Mouse (Mus musculus): Measurements from ENCODE around the gene Alox12b. TPM values are rescaled to one million over a fixed set of nuclear protein-coding genes. Genes with fewer than 3 reads are reported as not detected.
A peak's percentile ranks its signal among the peaks of the same experiment; 100 is the strongest.

Alox12b gene
- total RNA-seq, 1 experiment from 2014 or later: not detected

DNA sequence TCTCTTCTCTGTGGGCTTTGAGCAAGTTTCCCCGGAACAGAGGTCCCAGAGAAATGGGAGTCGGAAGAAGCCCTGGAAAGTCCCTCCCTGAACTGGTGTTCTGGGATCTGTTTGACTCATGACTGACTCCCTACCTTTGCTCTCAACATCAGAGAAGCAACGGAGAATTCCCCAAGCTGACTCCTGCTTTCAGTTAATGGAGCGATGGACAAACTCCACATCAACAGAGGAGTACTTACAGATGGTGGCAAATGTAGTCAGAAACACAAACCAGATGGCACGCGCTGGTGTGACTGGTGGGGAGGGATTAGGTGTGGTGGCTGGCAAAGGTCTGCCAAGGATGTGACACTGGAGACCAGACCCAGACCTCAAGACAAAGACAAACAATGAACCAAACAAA lies 5.8 kb upstream of the Alox12b start:
- ATAC-seq (replicated peaks; ENCODE audit: insufficient number of reproducible peaks, low FRiP score, low TSS enrichment, poor library complexity, severe bottlenecking): no peak

DNA sequence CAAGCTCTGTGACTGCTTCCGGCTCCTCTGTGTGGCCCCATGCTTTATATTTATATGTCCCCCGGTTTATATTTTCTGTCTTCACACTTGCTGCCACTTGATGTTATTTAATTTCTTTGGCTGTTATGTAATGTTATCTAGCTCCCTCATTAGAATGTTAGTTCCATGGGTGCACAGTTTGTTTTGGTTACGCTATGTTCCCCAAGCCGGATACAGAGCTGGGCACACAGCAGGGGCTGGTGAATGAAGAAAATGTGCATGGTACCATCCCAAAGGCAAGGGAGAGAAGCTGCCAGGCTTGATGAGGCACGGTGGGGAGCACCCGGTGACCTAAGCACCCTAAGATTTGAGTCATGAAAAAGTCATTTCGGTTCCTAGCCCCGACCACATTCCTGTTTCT lies 3.0 kb upstream of the Alox12b start:
- no peak for ATAC-seq (replicated peaks; ENCODE audit: insufficient number of reproducible peaks, low FRiP score, low TSS enrichment, poor library complexity, severe bottlenecking)

DNA sequence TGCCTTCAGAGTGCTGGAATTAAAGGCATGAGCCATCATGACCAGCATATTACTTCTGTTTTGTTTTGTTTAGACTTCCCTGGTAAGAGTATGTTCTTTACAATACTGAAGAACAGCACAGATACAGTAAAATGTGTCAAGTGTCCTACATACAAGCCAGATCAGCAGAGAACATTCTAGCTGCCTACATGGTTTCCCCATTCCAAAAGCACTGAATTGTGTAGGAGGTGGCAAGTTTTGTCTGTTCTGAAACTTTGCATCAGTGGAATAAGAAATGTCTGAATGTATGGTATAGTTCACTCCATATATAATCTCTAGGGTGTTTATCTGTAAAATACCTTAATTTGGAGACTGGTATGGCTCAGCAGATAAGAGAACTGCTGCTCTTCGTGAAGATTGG lies 1.4 kb upstream of the Alox12b start:
- ATAC-seq (replicated peaks; ENCODE audit: insufficient number of reproducible peaks, low FRiP score, low TSS enrichment, poor library complexity, severe bottlenecking): no peak

- no peak for ATAC-seq (replicated peaks; ENCODE audit: insufficient number of reproducible peaks, low FRiP score, low TSS enrichment, poor library complexity, severe bottlenecking)
Measured at GRCm38 (mm10) chr11:69169313-69169712, 12.5 kb downstream of the Alox12b start.

DNA sequence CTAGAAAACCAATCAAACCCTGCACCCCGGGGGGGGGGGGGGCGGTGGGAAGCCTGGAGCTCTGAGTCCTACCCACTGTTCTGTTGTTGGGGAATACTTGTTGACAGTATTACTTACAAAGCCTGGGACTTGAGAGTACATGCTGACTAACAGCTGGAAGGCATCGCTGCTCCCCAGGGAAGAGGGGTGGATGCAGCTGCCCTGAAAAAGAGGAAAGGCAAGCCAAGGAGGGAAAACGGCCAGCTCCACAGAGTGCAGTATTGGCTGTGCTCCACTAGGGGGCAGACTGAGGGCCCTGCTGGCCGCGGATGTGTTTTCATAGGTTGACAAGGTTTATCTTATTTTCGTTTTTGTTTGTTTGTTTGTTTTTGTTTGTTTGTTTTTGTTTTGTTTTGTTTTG lies 14.8 kb downstream of the Alox12b start:
- 0 out of 2 replicates have a peak, but pooled peaks have one; percentile 54 for ATAC-seq (replicated peaks; ENCODE audit: insufficient number of reproducible peaks, low FRiP score, low TSS enrichment, poor library complexity, severe bottlenecking)

DNA sequence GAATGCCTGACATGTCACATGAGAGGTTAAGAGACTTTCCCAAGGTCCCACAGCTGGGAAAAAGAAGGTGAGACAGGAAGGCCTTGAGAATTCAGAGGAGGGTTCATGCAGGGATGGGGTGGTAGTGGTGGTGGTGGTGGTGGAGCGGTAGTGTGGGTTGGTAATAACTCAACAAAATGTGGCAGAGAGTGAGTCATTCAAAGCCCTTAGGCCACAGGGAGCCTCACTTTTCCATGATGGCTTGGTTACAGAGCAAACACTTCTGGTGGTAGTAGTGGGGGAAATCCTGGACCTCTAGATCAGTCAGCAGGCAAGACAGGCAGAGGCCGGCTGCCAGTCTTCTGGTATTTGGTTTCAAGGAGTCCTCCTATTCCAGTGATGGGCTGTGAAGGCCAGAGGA lies 15.8 kb downstream of the Alox12b start:
- ATAC-seq (replicated peaks; ENCODE audit: insufficient number of reproducible peaks, low FRiP score, low TSS enrichment, poor library complexity, severe bottlenecking): no peak

DNA sequence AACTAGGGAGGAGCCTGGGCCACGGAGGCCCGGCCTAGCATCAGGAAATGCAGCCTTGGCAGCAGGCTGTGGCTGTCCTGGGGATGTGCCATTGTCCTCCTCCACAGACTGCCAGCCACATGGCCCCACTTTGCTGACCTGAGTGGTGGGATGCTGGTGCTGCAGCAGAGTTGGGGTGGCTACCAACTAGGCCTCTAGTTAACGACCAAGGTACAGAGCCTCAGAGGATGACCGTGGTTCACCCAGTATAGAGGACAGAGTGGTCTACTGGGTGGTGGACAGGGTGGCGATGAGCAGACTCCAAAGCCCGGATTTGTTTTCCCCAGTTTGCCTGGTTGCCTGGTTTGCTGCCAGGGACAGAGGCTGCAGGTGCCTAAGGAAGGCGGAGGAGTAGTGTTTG lies 17.9 kb downstream of the Alox12b start:
- ATAC-seq (replicated peaks; ENCODE audit: insufficient number of reproducible peaks, low FRiP score, low TSS enrichment, poor library complexity, severe bottlenecking): no peak

- no peak for ATAC-seq (replicated peaks; ENCODE audit: insufficient number of reproducible peaks, low FRiP score, low TSS enrichment, poor library complexity, severe bottlenecking)
Measured at GRCm38 (mm10) chr11:69178525-69178924, 21.7 kb downstream of the Alox12b start.

DNA sequence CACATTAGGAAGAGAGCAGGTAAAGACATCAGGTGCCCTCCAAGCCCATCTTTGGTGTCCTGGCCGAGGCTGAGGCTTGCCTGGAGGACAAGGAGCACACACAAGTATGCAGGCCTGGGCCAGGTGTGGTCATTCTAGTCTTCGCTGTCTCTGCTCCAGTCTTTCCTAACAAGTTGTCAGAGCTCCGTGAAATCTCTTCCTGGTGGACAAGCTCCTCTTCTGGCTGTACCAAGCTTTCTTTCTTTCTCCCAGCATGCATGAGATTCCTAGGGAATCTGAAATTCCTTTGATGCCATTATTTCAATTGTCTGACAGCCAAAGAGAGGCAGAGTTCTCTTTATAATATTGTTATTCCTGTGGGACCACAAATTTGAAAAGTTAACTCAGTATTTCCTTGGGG lies 22.7 kb downstream of the Alox12b start:
- no peak for ATAC-seq (replicated peaks; ENCODE audit: insufficient number of reproducible peaks, low FRiP score, low TSS enrichment, poor library complexity, severe bottlenecking)

DNA sequence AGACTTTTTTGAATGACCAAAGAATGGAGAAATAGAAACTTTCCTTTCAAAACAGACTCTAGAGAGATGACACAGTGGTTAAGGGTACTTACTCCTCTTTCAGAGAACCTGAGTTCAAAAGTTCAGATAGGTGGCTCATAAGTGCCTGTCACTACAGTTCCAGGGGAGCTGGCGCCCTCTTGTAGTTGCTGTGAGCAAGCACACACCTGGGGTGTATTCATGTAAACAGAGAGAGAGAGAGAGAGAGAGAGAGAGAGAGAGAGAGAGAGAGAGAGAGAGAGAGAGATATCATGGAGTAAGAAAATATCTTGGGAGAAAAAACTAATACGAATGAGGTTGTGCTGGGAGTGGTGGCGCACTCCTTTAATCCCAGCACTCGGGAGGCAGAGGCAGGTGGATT lies 23.3 kb downstream of the Alox12b start:
- ATAC-seq (replicated peaks; ENCODE audit: insufficient number of reproducible peaks, low FRiP score, low TSS enrichment, poor library complexity, severe bottlenecking): no peak

GRCm38 (mm10) chr11:69185031-69185430 lies 28.2 kb downstream of the Alox12b start:
- ATAC-seq (replicated peaks; ENCODE audit: insufficient number of reproducible peaks, low FRiP score, low TSS enrichment, poor library complexity, severe bottlenecking): no peak

GRCm38 (mm10) chr11:69185936-69186335 lies 29.1 kb downstream of the Alox12b start:
- no peak for ATAC-seq (replicated peaks; ENCODE audit: insufficient number of reproducible peaks, low FRiP score, low TSS enrichment, poor library complexity, severe bottlenecking)

DNA sequence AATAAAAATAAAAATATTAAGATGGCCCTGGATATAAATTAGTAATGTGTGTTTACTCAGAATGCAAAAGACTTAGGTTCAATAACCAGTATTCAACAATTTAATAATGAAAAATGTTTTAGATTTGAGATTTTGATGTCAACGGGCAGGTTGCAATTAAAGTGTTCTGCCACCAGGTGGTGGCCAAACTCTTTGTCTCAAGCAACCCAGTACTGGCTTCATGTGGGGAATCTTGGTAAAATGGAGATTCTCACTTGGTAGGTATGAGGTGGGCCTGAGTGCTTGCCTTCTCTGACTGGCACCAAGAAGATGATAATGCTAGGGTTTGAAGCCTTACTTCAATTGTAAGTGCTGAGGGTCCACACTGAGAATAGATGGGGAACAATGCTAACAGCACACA lies 36.1 kb downstream of the Alox12b start:
- ATAC-seq (replicated peaks; ENCODE audit: insufficient number of reproducible peaks, low FRiP score, low TSS enrichment, poor library complexity, severe bottlenecking): peak; percentile 59; the same call in 1 of the 2 replicates

DNA sequence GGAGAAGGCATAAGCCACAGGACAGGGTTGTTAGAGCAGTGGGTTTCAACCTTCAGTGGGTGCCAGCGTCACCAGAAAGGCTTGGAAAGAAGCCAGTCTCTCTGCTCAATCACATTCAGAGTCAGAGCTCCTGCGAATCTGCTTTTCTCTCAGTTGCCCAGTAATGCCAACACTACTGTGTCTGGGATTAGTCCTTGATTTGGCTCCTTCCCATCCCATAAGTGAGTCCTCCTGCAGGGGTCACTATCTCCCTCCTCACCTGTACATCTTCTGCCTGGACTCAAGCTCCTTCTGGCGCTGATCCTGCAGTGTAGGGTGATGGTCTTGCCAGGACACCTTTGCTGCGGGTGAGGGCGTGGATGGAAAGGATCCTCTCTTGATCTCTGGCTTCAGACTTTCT lies 40.0 kb downstream of the Alox12b start:
- ATAC-seq (replicated peaks; ENCODE audit: insufficient number of reproducible peaks, low FRiP score, low TSS enrichment, poor library complexity, severe bottlenecking): no peak

- ATAC-seq (replicated peaks; ENCODE audit: insufficient number of reproducible peaks, low FRiP score, low TSS enrichment, poor library complexity, severe bottlenecking): peak; percentile 20; the same call in 1 of the 2 replicates
Measured at GRCm38 (mm10) chr11:69197194-69197593, 40.4 kb downstream of the Alox12b start.

- no peak for ATAC-seq (replicated peaks; ENCODE audit: insufficient number of reproducible peaks, low FRiP score, low TSS enrichment, poor library complexity, severe bottlenecking)
Measured at GRCm38 (mm10) chr11:69197743-69198142, 41.0 kb downstream of the Alox12b start, which contains the start of gene Alox8. Gene Alox8 (minus strand): TSS chr11:69197843.

DNA sequence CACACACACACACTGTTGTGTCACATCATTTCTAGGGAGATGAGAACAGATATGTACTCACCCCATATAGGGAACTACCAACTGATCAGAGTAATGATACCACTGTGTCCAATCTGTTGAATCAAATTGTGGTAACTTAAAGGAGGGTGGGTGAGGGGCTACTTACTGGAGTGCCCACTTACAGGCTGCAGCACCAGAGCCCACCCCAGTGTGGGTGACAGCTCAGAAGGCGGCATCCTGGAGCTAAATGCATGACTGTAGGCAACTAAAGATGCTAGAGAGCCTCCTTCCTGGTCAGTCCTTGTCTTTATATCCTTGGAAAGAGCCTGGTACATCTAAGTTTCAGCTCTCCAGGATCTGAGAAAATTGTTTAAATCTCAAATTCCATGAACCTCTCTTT lies 42.5 kb downstream of the Alox12b start:
- no peak for ATAC-seq (replicated peaks; ENCODE audit: insufficient number of reproducible peaks, low FRiP score, low TSS enrichment, poor library complexity, severe bottlenecking)

DNA sequence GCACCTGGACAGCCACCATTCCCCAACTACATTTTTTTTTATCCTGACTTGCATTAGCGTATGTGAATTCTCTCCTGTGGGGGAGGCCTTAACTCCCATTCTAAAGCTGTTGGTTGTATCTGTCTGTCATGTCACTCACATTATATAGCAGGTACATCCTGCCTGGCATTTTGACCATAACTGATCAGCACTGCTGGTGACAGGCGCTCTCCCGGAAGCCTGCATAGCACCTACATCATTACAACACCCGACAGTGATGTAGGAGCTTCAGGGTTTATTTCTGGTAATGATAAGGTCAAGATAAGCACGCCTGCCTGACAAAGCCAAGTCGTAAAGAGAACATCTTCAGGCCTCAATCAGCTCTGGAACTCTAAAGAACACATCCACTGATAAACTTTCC lies 43.4 kb downstream of the Alox12b start:
- no peak for ATAC-seq (replicated peaks; ENCODE audit: insufficient number of reproducible peaks, low FRiP score, low TSS enrichment, poor library complexity, severe bottlenecking)

DNA sequence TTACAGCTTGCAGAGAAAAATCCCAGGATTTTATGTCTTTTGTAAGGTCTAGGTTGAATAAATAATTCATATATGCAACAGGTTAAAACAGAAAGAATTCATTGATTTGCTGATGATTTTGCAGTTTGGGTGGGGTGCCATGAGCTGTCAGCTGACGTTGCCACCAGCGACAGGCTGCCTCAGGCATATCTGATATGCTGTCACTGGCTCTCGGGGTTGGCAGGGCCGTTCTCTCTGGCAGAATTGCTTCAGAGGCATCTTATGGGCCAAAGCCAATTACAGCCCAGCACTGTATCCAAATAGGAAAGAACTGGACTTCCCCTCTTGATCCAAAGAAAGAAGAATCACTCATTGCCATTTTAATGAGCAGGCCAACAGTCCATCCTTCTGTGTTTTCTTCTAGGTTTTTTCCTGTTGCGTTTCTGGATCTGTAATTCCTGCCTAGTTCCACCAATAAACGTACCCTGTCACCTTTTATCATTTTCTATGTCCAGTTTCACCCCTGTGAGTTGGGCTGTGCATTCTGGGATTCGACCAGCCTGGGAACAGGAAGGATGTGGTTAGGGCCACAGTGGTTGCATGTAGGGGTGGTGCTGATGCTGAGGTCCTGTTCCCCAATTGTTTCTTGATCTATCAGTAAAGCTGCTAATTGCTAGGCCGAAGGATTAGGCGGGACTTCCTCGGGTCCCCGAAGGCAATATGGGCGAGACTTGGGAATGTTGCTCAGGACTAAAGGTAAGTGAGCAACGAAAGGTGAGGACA lies 45.9 kb downstream of the Alox12b start:
- ATAC-seq (replicated peaks; ENCODE audit: insufficient number of reproducible peaks, low FRiP score, low TSS enrichment, poor library complexity, severe bottlenecking): peak; percentile 51; the same call in 1 of the 2 replicates

DNA sequence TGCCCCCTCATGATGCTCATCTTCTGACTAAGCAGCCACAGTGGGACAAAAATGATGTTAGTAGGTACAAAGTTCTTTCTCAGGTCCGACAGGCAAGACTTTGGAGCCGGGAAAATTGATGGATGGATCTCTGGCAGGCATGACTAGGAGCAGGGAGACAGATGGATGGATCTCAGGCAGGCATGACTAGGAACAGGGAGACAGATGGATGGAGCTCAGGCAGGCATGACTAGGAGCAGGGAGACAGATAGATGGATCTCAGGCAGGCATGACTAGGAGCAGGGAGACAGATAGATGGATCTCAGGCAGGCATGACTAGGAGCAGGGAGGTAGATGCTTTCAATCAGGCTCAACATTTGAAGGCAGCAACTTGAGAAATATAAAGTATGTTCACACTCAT lies 54.6 kb downstream of the Alox12b start:
- ATAC-seq (replicated peaks; ENCODE audit: insufficient number of reproducible peaks, low FRiP score, low TSS enrichment, poor library complexity, severe bottlenecking): no peak

- no peak for ATAC-seq (replicated peaks; ENCODE audit: insufficient number of reproducible peaks, low FRiP score, low TSS enrichment, poor library complexity, severe bottlenecking)
Measured at GRCm38 (mm10) chr11:69217411-69217810, 60.6 kb downstream of the Alox12b start.
